Mouse (Mus musculus): ENCODE measurements around the gene Met.

- TF ChIP-seq CTCF (IDR thresholded peaks at IDR 0.05; ENCODE audit: low read depth): no peak
- no peak for TF ChIP-seq EP300 (IDR thresholded peaks at IDR 0.05; ENCODE audit: low read depth)
These were observed 14.7 kb downstream of the Met start for GRCm38 (mm10) chr6:17478252-17478651.
